Comparison of ENCODE assay signal across 10 mouse cellular contexts in genomic region chr13:57522319-57522718, GRCm38 (mm10).
"Had no signal": no experiment of that assay in that cellular context is flagged by ENCODE, and none has a peak within 500 bp of the region (broad histone marks: within the 10 kb centered on the region; RNA-seq: fewer than 3 reads in every experiment).

No protein-coding gene starts in this region.

- H3K4me2 ChIP-seq: midbrain, embryonic 13.5 days had no signal

- ATAC-seq: lung, postnatal 0 days; midbrain, embryonic 13.5 days had no signal

- DNase-seq: kidney, adult 9 months; kidney, postnatal 4 days; lung, adult 2 months; lung, postnatal 36 days; right cerebral cortex, postnatal 25 days; thymus, postnatal 36 days had no signal

- H3K27me3 ChIP-seq: midbrain, embryonic 13.5 days had no signal

- H3K4me3 ChIP-seq: midbrain, embryonic 13.5 days had no signal

- H3K27ac ChIP-seq: kidney, postnatal 0 days; liver, embryonic 14.5 days; midbrain, embryonic 13.5 days had no signal

- H3K9ac ChIP-seq: liver, embryonic 14.5 days; midbrain, embryonic 13.5 days had no signal

- H3K36me3 ChIP-seq: midbrain, embryonic 13.5 days had no signal
